Mouse (Mus musculus) urinary bladder, postnatal 10 days (tissue): ENCODE measurements around the gene Fgfr2.
"Not testable (repeated sequence)": the region's sequence is repeated elsewhere in the genome, so short reads cannot be mapped to it uniquely, and the experiment has no call there.

ENCODE experiments used
- DNase-seq: peaks from one replicate; pipeline ENCODE4 v3.0.0; 2022; ENCODE audit warnings: low spot score

Fgfr2 gene

GRCm38 (mm10) chr7:132688721-132689120 is 434.4 kb downstream of the Fgfr2 start:
- DNase-seq = no peak

DNA sequence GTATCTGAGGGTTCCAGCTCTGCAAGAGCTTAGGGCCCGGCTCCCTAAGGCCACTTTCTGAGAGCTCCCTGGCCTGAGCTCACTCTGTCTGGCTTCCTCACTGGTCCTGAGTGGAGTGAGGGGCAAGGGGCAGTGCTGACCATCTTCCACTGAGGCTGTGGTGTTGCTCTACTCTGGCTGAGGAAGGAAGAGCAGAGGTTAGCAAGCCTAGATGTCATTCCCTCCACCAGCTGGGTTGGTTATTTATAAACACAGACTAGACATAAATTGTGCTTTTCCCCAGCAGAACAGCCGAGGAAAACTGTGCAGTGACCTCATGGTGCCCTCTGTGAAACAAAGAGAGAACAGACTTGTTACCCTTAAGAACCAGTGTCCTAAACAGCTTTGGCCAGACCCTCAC is 435.3 kb downstream of the Fgfr2 start:
- DNase-seq = no peak

GRCm38 (mm10) chr7:132686515-132686914 is 436.6 kb downstream of the Fgfr2 start:
- DNase-seq = no peak

DNA sequence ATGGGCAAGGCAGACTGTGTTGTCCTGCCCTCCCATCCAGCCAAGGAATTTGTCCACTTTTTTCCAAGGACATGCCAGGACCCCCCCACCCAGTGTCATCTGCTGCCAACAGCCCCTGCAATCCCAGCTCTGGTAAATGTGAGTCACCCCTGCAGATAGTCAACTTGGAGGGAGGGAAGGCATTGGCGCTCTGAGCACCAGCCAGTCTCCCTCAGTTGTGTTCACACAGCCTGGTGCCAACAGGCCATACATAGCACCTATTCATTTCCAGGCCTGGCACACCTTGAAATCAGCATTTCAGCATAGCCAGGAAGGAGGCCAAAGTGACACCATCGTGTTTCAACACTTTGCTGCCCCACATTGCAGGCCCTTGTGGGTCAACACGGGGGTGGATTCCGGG is 439.2 kb downstream of the Fgfr2 start:
- DNase-seq = no peak

DNA sequence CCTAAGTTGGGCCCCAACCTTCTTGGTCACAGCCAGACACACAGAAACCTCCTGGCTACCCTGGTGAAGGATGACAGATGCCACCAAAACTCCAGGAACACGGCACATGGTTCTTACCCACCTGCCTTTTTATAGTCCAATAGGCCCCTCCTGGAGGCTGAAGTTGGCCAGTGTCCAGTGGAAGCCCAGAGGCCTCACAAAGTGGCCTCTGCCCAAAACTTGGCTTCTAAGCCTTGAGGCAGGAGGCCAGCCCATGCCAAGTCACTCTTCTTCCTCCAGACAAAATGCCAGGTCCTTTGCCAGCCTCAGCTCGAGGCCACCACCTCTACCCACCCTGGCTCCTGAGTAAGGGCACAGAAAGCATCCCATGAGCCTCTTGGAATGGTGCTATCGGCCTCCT is 440.2 kb downstream of the Fgfr2 start:
- DNase-seq = no peak

GRCm38 (mm10) chr7:132682336-132682735 is 440.8 kb downstream of the Fgfr2 start:
- DNase-seq = no peak

- no peak for DNase-seq
Observed at GRCm38 (mm10) chr7:132681831-132682230, 441.3 kb downstream of the Fgfr2 start.

GRCm38 (mm10) chr7:132681296-132681695 is 441.9 kb downstream of the Fgfr2 start:
- DNase-seq = no peak

- DNase-seq = no peak
Observed at GRCm38 (mm10) chr7:132679549-132679948, 443.6 kb downstream of the Fgfr2 start.

- DNase-seq = no peak
Observed at GRCm38 (mm10) chr7:132679117-132679516, 444.0 kb downstream of the Fgfr2 start.

- no peak for DNase-seq
Observed at GRCm38 (mm10) chr7:132675922-132676321, 447.2 kb downstream of the Fgfr2 start.

GRCm38 (mm10) chr7:132673931-132674755 is 449.0 kb downstream of the Fgfr2 start:
- no peak for DNase-seq

- DNase-seq = no peak
Observed at GRCm38 (mm10) chr7:132672481-132672959, 450.6 kb downstream of the Fgfr2 start.

GRCm38 (mm10) chr7:132670863-132671165 is 452.3 kb downstream of the Fgfr2 start:
- no peak for DNase-seq

DNA sequence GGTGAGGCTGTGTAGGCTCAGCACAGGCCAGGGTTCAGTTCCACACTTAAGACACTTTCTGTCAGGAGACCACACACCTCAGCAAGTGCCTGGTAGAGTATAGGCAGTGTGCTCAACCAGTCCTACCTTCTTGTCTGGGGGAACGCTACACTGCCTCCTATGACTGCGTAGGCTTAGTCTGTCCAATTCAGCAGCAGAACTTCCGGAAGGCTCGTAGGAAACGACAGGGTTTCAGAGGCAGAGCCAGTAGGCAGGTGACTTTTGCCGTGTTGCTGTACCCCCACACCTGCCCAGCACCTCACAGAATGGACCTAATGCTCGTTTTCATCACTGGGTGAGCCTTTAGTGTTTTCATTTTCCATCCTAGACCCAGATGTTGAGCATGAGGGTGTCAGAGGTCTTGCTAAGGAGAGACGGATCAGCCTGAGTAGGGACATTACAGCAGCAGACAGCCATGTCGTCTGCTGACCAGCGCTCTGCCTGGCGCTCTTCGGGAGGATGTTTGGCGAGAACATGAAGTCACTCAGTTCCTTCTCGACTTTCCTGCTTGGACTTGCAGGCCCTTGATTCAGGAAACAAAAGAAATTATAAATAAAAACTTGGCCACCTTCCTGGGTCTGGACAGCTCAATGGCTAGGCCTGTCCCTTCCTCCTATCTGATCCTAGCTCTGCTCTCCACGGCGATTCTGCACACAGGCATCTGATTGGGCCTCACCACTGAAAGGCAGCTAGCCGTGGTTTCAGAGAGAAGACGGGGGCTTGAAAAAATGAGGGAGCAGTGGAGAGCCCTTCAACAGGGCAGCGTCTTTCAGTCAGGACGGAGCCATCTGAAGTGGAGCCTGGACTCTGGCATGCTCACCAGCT is 452.9 kb downstream of the Fgfr2 start:
- DNase-seq = no peak

DNA sequence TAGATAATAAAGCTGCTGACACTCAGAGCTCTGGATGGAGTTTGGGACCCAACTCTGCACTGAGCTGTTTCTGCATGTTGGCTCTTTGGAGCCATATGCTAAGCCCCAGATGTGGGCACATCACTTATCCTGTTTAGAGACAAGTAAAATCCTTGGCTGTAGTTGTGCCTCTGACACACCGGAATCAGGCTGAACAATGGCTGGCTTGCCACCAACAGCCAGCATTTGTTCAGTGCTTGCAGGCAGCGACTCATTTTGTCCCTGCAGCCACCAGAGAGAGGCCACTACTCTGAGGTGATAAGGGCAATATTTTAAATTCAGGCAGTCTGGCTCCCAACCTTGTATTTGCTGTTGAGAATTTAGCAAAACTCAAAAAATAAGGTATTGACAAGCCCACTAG is 454.5 kb downstream of the Fgfr2 start:
- DNase-seq = no peak

- no peak for DNase-seq
Observed at GRCm38 (mm10) chr7:132666516-132666915, 456.6 kb downstream of the Fgfr2 start.

GRCm38 (mm10) chr7:132665664-132666382 is 457.3 kb downstream of the Fgfr2 start:
- no peak for DNase-seq

- no peak for DNase-seq
Observed at GRCm38 (mm10) chr7:132664815-132665214, 458.3 kb downstream of the Fgfr2 start.

- not testable (repeated sequence) for DNase-seq
Observed at GRCm38 (mm10) chr7:132662831-132663230, 460.3 kb downstream of the Fgfr2 start.

GRCm38 (mm10) chr7:132659633-132660032 is 463.5 kb downstream of the Fgfr2 start:
- DNase-seq = no peak

GRCm38 (mm10) chr7:132658688-132659087 is 464.5 kb downstream of the Fgfr2 start:
- no peak for DNase-seq
